Mouse (Mus musculus) limb, embryonic 15.5 days (tissue): ENCODE measurements at regions not wholly inside any gene's neighbourhood (a gene's known extent, or its start where the extent isn't known, plus 50 kb on each side); places are given as distances from the start of the nearest gene placed in this dataset.

Source experiments
- ATAC-seq: fragments of 200-750 bp; cut with Nextera tagmentation; 2 replicates; pipeline ENCODE4 v1.8.0; 2017; ENCODE audit warnings: low read depth, moderate TSS enrichment; ENCODE audit not compliant: insufficient number of reproducible peaks, low FRiP score, low TSS enrichment
- H3K27ac ChIP-seq: fragments of 300-500 bp; sonication (generic); 2 replicates; pipeline ENCODE4 v1.5.1; 2015; ENCODE audit warnings: moderate library complexity, mild to moderate bottlenecking, inconsistent platforms
- H3K27me3 ChIP-seq: fragments of 300-500 bp; sonication (generic); 2 replicates; pipeline ENCODE4 v1.6.1; 2015; ENCODE audit warnings: inconsistent platforms
- H3K36me3 ChIP-seq: fragments of 300-500 bp; sonication (generic); 2 replicates; pipeline ENCODE4 v1.6.1; 2015; ENCODE audit warnings: inconsistent platforms
- H3K4me1 ChIP-seq: fragments of 300-500 bp; sonication (generic); 2 replicates; pipeline ENCODE4 v1.6.1; 2015; ENCODE audit warnings: inconsistent platforms
- H3K4me2 ChIP-seq: fragments of 300-500 bp; sonication (generic); 2 replicates; pipeline ENCODE4 v1.6.1; 2015; ENCODE audit warnings: mild to moderate bottlenecking, inconsistent platforms
- H3K4me3 ChIP-seq: fragments of 300-500 bp; sonication (generic); 2 replicates; pipeline ENCODE4 v1.5.1; 2015; ENCODE audit warnings: mild to moderate bottlenecking, inconsistent platforms
- H3K9ac ChIP-seq: fragments of 300-500 bp; sonication (generic); 2 replicates; pipeline ENCODE4 v1.6.1; 2015; ENCODE audit warnings: inconsistent platforms
- H3K9me3 ChIP-seq: fragments of 300-500 bp; sonication (generic); 2 replicates; pipeline ENCODE4 v1.6.1; 2016; ENCODE audit warnings: inconsistent platforms
- WGBS: fragments of 180-500 bp; shearing (Covaris S2); methylation state at CpG from one replicate; pipeline ENCODE4 v1.1.7; 2015; 5-methylcytosine and 5-hydroxymethylcytosine counted together

DNA sequence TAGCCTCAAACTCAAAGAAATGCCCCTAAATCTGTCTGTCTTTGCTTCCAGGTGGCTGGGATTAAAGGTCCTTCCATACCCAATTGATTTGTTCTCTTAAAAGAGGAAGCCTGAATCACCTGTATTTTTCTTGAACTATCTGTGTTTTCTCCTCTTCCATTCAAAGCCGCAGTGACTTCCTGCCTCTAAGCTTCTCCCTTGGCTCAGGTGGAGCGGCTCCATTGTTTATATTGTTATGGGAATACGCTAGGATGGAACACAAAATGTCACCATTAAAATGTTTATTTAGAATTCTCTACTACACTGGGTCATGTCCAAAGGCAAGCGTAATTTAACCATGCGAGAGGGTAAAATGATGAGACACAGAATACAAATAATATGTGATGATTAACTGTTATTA, 118.2 kb upstream of the Krr1 start:
- Histone ChIP-seq H3K4me2 (no peak overlapping the region), H3K9ac (no peak overlapping the region), H3K9me3 (no peaks in the 10 kb centered on the region), H3K4me3 (no peak overlapping the region), H3K4me1 (no peaks in the 10 kb centered on the region), H3K27ac (no peak overlapping the region), H3K36me3 (no peaks in the 10 kb centered on the region), H3K27me3 (no peaks in the 10 kb centered on the region)
- 87% methylated on average over 5 of the region's 5 CpGs for WGBS
- ATAC-seq: no peak

- Histone ChIP-seq H3K4me2 (no peak overlapping the region), H3K4me3 (no peak overlapping the region), H3K27ac (no peak overlapping the region), H3K27me3 (no peaks in the 10 kb centered on the region), H3K36me3 (no peaks in the 10 kb centered on the region), H3K9ac (no peak overlapping the region), H3K4me1 (no peaks in the 10 kb centered on the region), H3K9me3 (no peaks in the 10 kb centered on the region)
- WGBS: 90% methylated on average over 18 of the region's 18 CpGs
- ATAC-seq: no peak
Measured at GRCm38 (mm10) chr10:111855496-111855895, 117.0 kb upstream of the Krr1 start.

DNA sequence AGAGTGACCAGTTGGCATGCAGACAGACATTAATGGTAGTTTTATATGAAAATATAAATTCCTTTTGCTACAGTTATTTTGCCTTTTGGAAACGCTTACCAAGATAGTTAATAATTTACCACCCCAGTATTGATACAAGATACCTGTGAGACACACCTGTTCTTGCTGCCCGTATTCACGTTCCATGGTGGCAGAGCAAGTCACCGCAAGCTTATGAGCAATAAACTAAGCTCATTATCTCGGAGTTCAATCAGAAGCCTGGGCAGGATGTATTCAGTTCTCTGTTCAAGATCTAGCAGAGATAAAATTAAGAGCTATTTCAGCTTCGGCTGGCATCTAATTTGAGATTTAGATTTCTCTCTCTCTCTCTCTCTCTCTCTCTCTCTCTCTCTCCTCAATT, 114.1 kb upstream of the Krr1 start:
- H3K36me3 ChIP-seq: no peaks in the 10 kb centered on the region
- no peaks in the 10 kb centered on the region for H3K4me1 ChIP-seq
- 44% methylated on average over 6 of the region's 6 CpGs for WGBS
- H3K9ac ChIP-seq: no peak overlapping the region
- no peaks in the 10 kb centered on the region for H3K27me3 ChIP-seq
- no peaks in the 10 kb centered on the region for H3K9me3 ChIP-seq
- H3K4me2 ChIP-seq: no peak overlapping the region
- no peak overlapping the region for H3K4me3 ChIP-seq
- no peak overlapping the region for H3K27ac ChIP-seq
- no peak for ATAC-seq

DNA sequence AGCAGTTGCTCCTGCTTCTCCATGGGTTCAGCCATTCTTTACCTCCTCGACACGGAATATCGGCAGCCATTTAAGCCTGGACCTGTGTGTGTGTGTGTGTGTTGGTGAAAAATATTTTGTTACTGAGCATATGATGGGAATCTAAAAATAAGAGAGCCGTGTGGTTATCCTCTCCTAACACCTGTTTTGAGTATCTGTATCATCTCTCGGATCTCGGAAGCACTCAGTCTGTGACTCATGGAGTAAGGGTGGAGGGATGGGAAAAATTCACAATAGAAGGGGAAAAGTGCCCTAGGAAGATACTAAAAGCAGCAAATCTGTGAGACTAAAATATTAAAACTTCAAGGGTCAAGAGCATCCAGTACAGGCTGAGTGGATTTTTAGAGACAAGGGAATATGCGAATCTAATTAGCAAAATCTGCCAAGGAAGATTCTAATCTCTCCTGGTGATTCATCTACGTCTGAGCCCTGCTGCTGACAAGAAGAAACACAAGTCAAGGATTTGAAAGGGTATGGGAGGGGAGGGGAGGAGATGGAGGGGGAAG, 107.1 kb upstream of the Krr1 start:
- Histone ChIP-seq H3K27ac (no peak overlapping the region), H3K9me3 (no peaks in the 10 kb centered on the region), H3K36me3 (no peaks in the 10 kb centered on the region), H3K9ac (no peak overlapping the region), H3K4me2 (no peak overlapping the region), H3K4me3 (no peak overlapping the region), H3K27me3 (no peaks in the 10 kb centered on the region), H3K4me1 (no peaks in the 10 kb centered on the region)
- ATAC-seq: no peak
- 76% methylated on average over 8 of the region's 8 CpGs for WGBS

DNA sequence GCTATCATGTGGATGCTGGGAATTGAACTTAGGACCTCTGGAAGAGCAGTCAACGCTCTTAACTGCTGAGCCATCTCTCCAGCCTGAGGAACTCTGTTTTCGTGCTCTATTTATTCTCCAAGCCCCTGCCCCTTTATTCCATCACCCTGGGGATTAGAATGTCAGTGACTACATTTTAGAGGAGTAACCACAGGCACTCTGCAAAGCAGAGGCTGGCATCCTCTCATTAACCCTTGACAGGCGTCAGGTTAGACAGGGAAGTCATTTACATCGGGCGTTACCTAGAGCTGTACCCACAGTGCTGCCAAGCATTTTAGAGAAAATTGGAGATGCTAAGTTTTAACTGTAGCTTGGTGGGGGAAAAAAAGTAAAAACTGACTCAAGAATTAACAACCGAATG, 105.4 kb upstream of the Krr1 start:
- WGBS: 47% methylated on average over 6 of the region's 6 CpGs
- Histone ChIP-seq H3K27me3 (no peaks in the 10 kb centered on the region), H3K4me3 (no peak overlapping the region), H3K4me1 (no peaks in the 10 kb centered on the region), H3K9me3 (no peaks in the 10 kb centered on the region), H3K4me2 (no peak overlapping the region), H3K27ac (no peak overlapping the region), H3K9ac (no peak overlapping the region), H3K36me3 (no peaks in the 10 kb centered on the region)
- no peak for ATAC-seq

GRCm38 (mm10) chr10:111867538-111867937, 104.9 kb upstream of the Krr1 start:
- H3K9me3 ChIP-seq: no peaks in the 10 kb centered on the region
- no peak overlapping the region for H3K4me3 ChIP-seq
- no peak overlapping the region for H3K27ac ChIP-seq
- no peak overlapping the region for H3K9ac ChIP-seq
- no peak overlapping the region for H3K4me2 ChIP-seq
- ATAC-seq: no peak
- no peaks in the 10 kb centered on the region for H3K4me1 ChIP-seq
- WGBS: 28% methylated on average over 6 of the region's 6 CpGs
- no peaks in the 10 kb centered on the region for H3K27me3 ChIP-seq
- H3K36me3 ChIP-seq: no peaks in the 10 kb centered on the region

DNA sequence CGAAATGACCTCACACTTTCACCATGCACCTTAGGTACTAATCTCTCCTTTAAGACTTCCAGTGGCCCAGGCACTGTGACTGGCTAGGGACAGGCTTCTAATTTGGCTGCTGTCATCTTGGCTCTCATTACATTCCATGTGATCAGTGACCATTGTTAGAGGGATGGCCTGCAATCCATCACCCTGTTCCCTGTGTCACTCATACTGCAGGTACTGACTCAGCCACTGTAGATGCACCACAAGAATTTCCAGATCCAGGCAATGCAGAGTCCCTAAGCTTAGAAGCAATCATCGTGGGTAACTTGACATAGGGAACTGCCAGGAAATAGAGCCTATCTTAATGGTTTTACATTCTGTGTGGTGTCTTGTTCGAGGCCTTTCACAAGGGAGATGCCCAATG, 92.1 kb upstream of the Krr1 start:
- Histone ChIP-seq H3K36me3 (no peaks in the 10 kb centered on the region), H3K4me2 (no peak overlapping the region), H3K4me1 (no peaks in the 10 kb centered on the region), H3K27me3 (no peaks in the 10 kb centered on the region), H3K9me3 (no peaks in the 10 kb centered on the region), H3K27ac (no peak overlapping the region), H3K4me3 (no peak overlapping the region), H3K9ac (no peak overlapping the region)
- WGBS: 59% methylated on average over 3 of the region's 3 CpGs
- no peak for ATAC-seq

DNA sequence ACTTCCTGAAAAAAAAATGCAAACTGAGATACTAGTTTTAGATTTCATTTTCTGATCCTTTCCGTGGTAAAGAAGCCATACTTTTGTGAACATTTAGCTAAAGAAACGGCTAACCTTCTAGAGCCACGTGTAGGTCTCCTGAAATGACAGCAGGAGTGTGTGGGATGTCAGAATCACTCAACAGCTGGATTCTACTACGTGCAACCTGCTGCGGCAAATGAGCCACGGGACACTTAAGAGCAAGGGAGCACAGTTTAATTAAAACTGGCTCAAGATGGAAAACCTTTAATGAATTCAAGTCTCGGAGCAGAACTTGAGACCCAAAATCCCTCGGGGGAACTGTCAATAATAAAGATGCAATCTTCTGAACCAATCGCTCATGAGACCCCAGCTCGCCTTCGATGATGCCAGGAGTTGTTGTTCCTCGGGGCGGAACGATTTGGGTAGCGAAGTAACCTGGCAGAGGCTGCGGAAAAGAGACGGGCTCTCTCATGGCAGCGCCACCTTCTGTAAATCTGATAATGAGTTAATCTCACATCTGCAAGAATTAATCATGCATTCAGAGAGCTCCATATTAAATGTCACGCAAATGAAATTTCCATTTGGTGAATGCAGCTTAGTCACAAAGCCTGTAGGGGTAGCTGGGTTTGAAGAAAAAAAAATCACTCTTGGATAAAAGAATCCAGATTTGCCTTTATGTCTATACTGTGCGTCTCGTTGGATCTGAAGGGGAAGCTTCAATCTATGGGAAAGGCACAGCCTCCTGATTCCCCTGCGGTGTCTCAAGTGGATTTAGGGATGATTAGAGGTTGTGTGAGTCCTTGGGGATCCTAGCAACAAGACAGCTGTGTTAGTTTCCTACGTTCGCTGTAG, 90.9 kb upstream of the Krr1 start:
- ATAC-seq: no peak
- no peaks in the 10 kb centered on the region for H3K9me3 ChIP-seq
- no peaks in the 10 kb centered on the region for H3K4me1 ChIP-seq
- H3K4me3 ChIP-seq: no peak overlapping the region
- no peak overlapping the region for H3K27ac ChIP-seq
- no peaks in the 10 kb centered on the region for H3K27me3 ChIP-seq
- no peak overlapping the region for H3K9ac ChIP-seq
- H3K4me2 ChIP-seq: no peak overlapping the region
- H3K36me3 ChIP-seq: no peaks in the 10 kb centered on the region
- WGBS: 59% methylated on average over 24 of the region's 24 CpGs

DNA sequence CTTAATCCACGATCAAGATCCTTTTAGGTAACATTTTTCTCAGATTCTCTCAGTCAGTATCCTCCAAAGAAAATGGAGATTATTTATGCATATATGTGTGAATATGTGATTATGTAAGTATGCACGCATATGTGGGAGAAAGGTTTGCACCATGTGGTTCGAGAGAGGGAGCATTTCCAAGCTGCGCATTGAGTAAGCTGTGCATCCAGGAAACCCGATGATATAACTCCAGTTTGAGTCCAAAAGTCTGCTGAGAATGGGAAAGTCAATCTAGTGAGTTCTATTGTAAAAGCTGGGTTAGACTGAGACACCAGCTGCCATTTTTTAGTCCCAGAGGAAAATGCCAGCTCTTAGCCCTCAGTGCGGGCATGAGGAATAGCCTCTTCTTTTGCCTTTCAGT, 89.9 kb upstream of the Krr1 start:
- Histone ChIP-seq H3K4me1 (no peaks in the 10 kb centered on the region), H3K4me3 (no peak overlapping the region), H3K9ac (no peak overlapping the region), H3K9me3 (no peaks in the 10 kb centered on the region), H3K36me3 (no peaks in the 10 kb centered on the region), H3K27me3 (no peaks in the 10 kb centered on the region), H3K27ac (no peak overlapping the region), H3K4me2 (no peak overlapping the region)
- 94% methylated on average over 6 of the region's 6 CpGs for WGBS
- ATAC-seq: no peak

- Histone ChIP-seq H3K4me2 (no peak overlapping the region), H3K9ac (no peak overlapping the region), H3K27ac (no peak overlapping the region), H3K36me3 (no peaks in the 10 kb centered on the region), H3K4me1 (no peaks in the 10 kb centered on the region), H3K4me3 (no peak overlapping the region), H3K9me3 (no peaks in the 10 kb centered on the region), H3K27me3 (no peaks in the 10 kb centered on the region)
- 44% methylated on average over 4 of the region's 4 CpGs for WGBS
- no peak for ATAC-seq
Measured at GRCm38 (mm10) chr10:111884701-111885100, 87.8 kb upstream of the Krr1 start.

DNA sequence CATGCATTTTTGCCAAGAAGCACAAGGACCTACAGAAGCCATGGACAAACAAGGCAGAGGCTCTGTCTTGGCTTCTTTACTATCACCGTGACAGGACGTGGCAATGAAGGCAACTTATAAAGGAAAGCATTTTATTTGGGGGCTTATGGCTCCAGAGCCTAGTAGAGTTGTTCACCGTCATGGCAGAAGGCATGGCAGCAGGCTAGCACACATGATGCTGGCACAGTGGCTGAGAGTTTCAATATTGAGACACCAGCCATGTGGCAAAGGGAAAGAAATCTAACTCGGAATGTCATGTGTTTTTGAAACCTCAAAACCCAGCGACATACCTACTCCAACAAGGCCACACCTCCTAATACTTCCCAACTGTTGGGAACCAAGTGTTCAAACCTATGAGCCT, 83.4 kb upstream of the Krr1 start:
- 90% methylated on average over 5 of the region's 5 CpGs for WGBS
- peaks cover 4% of the 10 kb centered on the region for H3K4me1 ChIP-seq
- no peak overlapping the region for H3K4me2 ChIP-seq
- H3K9ac ChIP-seq: no peak overlapping the region
- H3K9me3 ChIP-seq: no peaks in the 10 kb centered on the region
- H3K27me3 ChIP-seq: no peaks in the 10 kb centered on the region
- no peak overlapping the region for H3K4me3 ChIP-seq
- no peaks in the 10 kb centered on the region for H3K36me3 ChIP-seq
- no peak overlapping the region for H3K27ac ChIP-seq
- no peak for ATAC-seq

DNA sequence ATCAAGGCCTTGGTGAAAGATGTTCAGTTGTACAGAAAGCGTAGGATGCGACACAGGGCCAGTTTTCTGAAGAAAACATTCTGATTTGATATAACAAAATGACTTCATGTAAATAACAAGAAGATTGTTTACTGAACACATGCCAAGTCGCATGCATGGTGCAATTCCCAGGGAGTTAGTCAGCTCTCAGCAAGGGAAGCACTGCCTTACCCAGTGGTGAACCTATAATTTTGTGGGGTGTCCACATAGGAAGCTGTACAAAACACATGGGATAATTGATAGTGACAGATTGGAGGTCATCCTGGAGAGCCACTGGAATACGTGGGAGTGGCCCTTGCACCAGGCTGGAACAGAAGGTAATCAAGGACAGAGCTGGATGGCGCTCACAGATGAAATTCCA, 79.0 kb upstream of the Krr1 start:
- Histone ChIP-seq H3K27me3 (no peaks in the 10 kb centered on the region), H3K9me3 (no peaks in the 10 kb centered on the region), H3K36me3 (no peaks in the 10 kb centered on the region), H3K27ac (no peak overlapping the region), H3K4me1 (peaks cover 4% of the 10 kb centered on the region), H3K4me2 (no peak overlapping the region), H3K9ac (no peak overlapping the region), H3K4me3 (no peak overlapping the region)
- ATAC-seq: no peak
- 84% methylated on average over 5 of the region's 5 CpGs for WGBS
